Mouse (Mus musculus) ES-Bruce4 (cell line): ENCODE data around the gene Dcbld1. TPM values are rescaled to one million over a fixed set of nuclear protein-coding genes. Genes with fewer than 3 reads are reported as not detected.

ENCODE experiments used
- H3K27ac ChIP-seq: 2 replicates; pipeline ENCODE4 v1.5.1; 2012; ENCODE audit warnings: low read length, inconsistent platforms; ENCODE audit not compliant: insufficient read depth
- H3K27me3 ChIP-seq: 2 replicates; pipeline ENCODE4 v1.6.1; 2012; ENCODE audit warnings: mild to moderate bottlenecking, low read length, inconsistent platforms; ENCODE audit not compliant: control insufficient read depth, poor library complexity, insufficient read depth, severe bottlenecking
- H3K36me3 ChIP-seq: 2 replicates; pipeline ENCODE4 v1.6.1; 2012; ENCODE audit warnings: inconsistent platforms, mild to moderate bottlenecking, low read length, moderate library complexity; ENCODE audit not compliant: control insufficient read depth, poor library complexity, insufficient read depth, severe bottlenecking
- H3K4me1 ChIP-seq: one replicate; pipeline ENCODE4 v1.8.1; 2011; ENCODE audit warnings: low read length; ENCODE audit not compliant: control insufficient read depth, insufficient read depth
- H3K4me3 ChIP-seq: 2 replicates; pipeline ENCODE4 v1.5.1; 2011; ENCODE audit warnings: low read depth, mild to moderate bottlenecking, low read length
- H3K9ac ChIP-seq: 2 replicates; pipeline ENCODE4 v1.6.1; 2012; ENCODE audit warnings: low read depth, mild to moderate bottlenecking, inconsistent platforms; ENCODE audit not compliant: poor library complexity, severe bottlenecking
- H3K9me3 ChIP-seq: replicated peaks from 2 replicates; pipeline ENCODE4 v1.6.1; 2012; ENCODE audit warnings: mild to moderate bottlenecking, low read length, inconsistent platforms; ENCODE audit not compliant: control insufficient read depth, poor library complexity, insufficient read depth, severe bottlenecking
- CTCF ChIP-seq: IDR thresholded peaks from one replicate; pipeline ENCODE4 v1.8.1; 2011; ENCODE audit warnings: low read depth, low read length
- EP300 ChIP-seq: IDR thresholded peaks from 2 replicates; pipeline ENCODE4 v1.6.1; 2011; ENCODE audit warnings: low read depth, low read length; ENCODE audit not compliant: insufficient read depth
- POLR2A ChIP-seq: IDR thresholded peaks from one replicate; pipeline ENCODE4 v1.8.1; 2011; ENCODE audit warnings: low read length; ENCODE audit not compliant: insufficient read depth
- polyA plus RNA-seq: library from polyadenylated mRNA; stranded (reverse); fragments of >200 nt; gene quantifications from 2 replicates; pipeline ENCODE4 v1.2.4, GENCODE M21; 2011; ENCODE audit warnings: low read depth; ENCODE audit not compliant: missing spikeins, insufficient read depth, insufficient read length

Gene Dcbld1
- polyA plus RNA-seq, 1 experiment = 19.7 TPM

DNA sequence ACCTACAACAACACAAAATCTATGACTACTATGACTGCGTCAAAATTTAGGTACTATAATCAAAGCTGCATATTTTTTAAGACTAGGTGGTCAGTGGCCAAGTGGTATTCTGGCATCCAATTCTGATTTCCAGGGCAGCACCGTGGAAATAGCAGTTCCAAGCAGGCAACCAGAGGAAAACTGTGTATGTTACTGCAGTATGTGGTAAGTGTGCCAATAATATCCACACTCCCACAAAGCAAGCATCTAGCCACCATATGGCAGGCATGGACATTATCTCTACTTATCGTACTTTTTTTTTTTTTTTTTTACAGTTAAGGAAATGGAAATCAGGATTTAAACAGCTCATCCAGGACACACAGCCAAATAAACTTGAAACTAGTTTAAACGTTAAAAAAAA is 135.0 kb downstream of the Dcbld1 start:
- Histone ChIP-seq H3K27ac (no peak overlapping the region), H3K4me3 (no peak overlapping the region), H3K9ac (no peak overlapping the region), H3K9me3 (no peaks in the 10 kb centered on the region), H3K36me3 (no peaks in the 10 kb centered on the region), H3K27me3 (no peaks in the 10 kb centered on the region), H3K4me1 (no peaks in the 10 kb centered on the region)
- TF ChIP-seq EP300 (no peak), POLR2A (no peak), CTCF (no peak)

Other genes with a start within 250 kb of the Dcbld1 start
- gene Vgll2, start 211.1 kb upstream of the Dcbld1 start, polyA plus RNA-seq = not detected in 2 replicates
- gene Ros1, start 38.4 kb upstream of the Dcbld1 start, polyA plus RNA-seq = not detected in 2 replicates
- gene Gm26741, start 125.1 kb downstream of the Dcbld1 start, polyA plus RNA-seq = not detected in 2 replicates
- 18.7 and 20.5 TPM in 2 replicates for gene Gopc, start 148.5 kb downstream of the Dcbld1 start, polyA plus RNA-seq
- gene Nepn, start 155.4 kb downstream of the Dcbld1 start, polyA plus RNA-seq = not detected in 2 replicates
- 49.1 and 53.3 TPM in 2 replicates for gene Nus1, start 183.9 kb downstream of the Dcbld1 start, polyA plus RNA-seq